Mouse (Mus musculus) heart, embryonic 14.5 days (tissue): ENCODE data around the gene Kcnt1. TPM values are rescaled to one million over a fixed set of nuclear protein-coding genes. Genes with fewer than 3 reads are reported as not detected.

Source experiments
- polyA plus RNA-seq: library from polyadenylated mRNA; unstranded; fragments of >200 nt; fragmentation: Nextera tagmentation; extraction: Ambion mirVana; gene quantifications from 2 replicates; pipeline ENCODE4 v1.2.1, GENCODE M21; 2014

The Kcnt1 gene
- polyA plus RNA-seq, 1 experiment from 2014 or later: not detected

Other genes starting within 250 kb of the Kcnt1 start
- 0.07 and 0.27 TPM in 2 replicates for gene Ccdc183, start 246.1 kb upstream of the Kcnt1 start, polyA plus RNA-seq
- 22.8 and 28.2 TPM in 2 replicates for gene Tmem141, start 241.7 kb upstream of the Kcnt1 start, polyA plus RNA-seq
- gene Fcna, start 235.7 kb upstream of the Kcnt1 start, polyA plus RNA-seq: 1.8 and 3.2 TPM in 2 replicates
- gene Lcn8, start 210.6 kb upstream of the Kcnt1 start, polyA plus RNA-seq: not detected in 2 replicates
- not detected in 2 replicates for gene Lcn5, start 205.8 kb upstream of the Kcnt1 start, polyA plus RNA-seq
- gene Lcn6, start 186.9 kb upstream of the Kcnt1 start, polyA plus RNA-seq: not detected in 2 replicates
- not detected in 2 replicates for gene Lcn10, start 181.0 kb upstream of the Kcnt1 start, polyA plus RNA-seq
- gene Obp2a, start 163.7 kb upstream of the Kcnt1 start, polyA plus RNA-seq: not detected in 2 replicates
- gene Bmyc, start 157.0 kb upstream of the Kcnt1 start, polyA plus RNA-seq: 36.7 and 44.1 TPM in 2 replicates
- gene Obp2b, start 126.7 kb upstream of the Kcnt1 start, polyA plus RNA-seq: not detected in 2 replicates
- not detected in 2 replicates for gene Lcn3, start 98.2 kb upstream of the Kcnt1 start, polyA plus RNA-seq
- not detected in 2 replicates for gene Lcn11, start 86.7 kb upstream of the Kcnt1 start, polyA plus RNA-seq
- not detected in 2 replicates for gene Gm13539, start 81.5 kb upstream of the Kcnt1 start, polyA plus RNA-seq
- gene Glt6d1, start 47.9 kb upstream of the Kcnt1 start, polyA plus RNA-seq: not detected in 2 replicates
- gene Lcn9, start 40.6 kb upstream of the Kcnt1 start, polyA plus RNA-seq: not detected in 2 replicates
- gene Sohlh1, start 16.5 kb upstream of the Kcnt1 start, polyA plus RNA-seq: not detected in 2 replicates
- gene Camsap1, start 119.5 kb downstream of the Kcnt1 start, polyA plus RNA-seq: 15.5 and 18.6 TPM in 2 replicates
- 113 and 114 TPM in 2 replicates for gene Ubac1, start 158.0 kb downstream of the Kcnt1 start, polyA plus RNA-seq